Mouse (Mus musculus): ENCODE data around the gene Rassf5.
"Not testable (repeated sequence)": the region's sequence is repeated elsewhere in the genome, so short reads cannot be mapped to it uniquely, and the experiment has no call there.

Gene Rassf5

GRCm38 (mm10) chr1:131181642-131182527 lies 63.2 kb downstream of the Rassf5 start:
- DNase-seq (ENCODE audit: low read depth, low spot score) = peak; percentile 18

- DNase-seq (ENCODE audit: low read depth, low spot score) = no peak
These were observed 64.7 kb downstream of the Rassf5 start for GRCm38 (mm10) chr1:131180386-131180785.

DNA sequence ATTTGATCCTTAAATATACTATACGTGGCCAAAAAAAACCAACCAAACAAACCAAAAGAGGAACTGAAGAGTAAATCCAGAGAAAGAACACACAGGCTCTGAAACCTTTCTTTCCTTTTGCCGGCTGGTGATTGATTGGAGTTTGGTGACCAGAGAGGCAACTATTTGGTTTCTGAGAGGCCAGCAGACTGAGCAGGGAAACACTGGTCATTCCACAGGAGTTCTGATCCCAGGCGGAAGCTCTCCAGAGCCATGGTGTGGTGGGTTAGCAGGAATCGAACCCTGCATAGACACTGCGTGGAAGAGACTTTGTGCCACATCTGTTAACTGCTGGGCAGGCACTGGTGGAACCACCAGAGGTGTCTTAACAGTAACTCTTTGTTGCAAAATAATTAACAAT lies 67.0 kb downstream of the Rassf5 start:
- no peak for DNase-seq (ENCODE audit: low read depth, low spot score)

DNA sequence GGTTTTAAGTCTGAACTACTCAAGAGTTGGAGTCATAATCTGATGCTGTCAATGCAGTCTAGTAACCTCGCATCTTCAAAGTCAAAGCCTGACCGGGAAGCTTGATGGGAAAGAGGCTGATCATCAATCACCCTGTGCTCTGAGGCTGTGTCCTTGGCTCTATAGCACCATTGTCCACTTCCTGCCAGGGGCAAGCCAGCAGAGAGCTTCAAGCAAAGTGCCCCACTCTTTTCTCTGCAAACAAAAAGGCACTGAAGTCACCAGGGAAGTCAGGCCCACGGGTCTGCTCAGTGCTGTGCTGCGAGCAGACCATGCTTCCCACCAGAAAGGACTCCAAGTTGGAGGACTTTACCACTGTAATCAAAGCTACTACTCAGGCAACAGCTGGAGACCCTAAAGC lies 67.8 kb downstream of the Rassf5 start:
- DNase-seq (ENCODE audit: low read depth, low spot score) = no peak

DNA sequence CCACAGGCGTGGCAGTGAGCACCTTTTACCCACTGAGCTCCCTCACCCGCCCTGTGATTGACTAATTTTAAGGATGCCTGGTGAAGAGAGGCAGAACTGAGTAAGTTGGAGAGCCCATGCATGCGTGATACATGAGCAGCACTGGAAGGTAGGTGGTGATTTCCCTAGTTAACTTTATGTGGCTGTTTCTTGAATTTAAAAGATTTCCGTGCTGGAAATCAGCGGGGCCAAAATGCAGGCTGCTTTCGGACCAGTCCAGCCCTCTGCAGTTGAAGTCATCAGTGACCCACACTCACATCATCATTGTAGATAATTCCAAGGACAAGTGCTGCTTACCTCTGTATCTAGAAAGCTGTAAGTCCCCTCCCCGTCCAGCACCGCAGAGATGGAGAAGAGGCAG lies 69.2 kb downstream of the Rassf5 start:
- no peak for DNase-seq (ENCODE audit: low read depth, low spot score)

- DNase-seq (ENCODE audit: low read depth, low spot score) = no peak
These were observed 69.9 kb downstream of the Rassf5 start for GRCm38 (mm10) chr1:131175189-131175588.

- DNase-seq (ENCODE audit: low read depth, low spot score) = no peak
These were observed 70.7 kb downstream of the Rassf5 start for GRCm38 (mm10) chr1:131174299-131174861.

- no peak for DNase-seq (ENCODE audit: low read depth, low spot score)
These were observed 71.2 kb downstream of the Rassf5 start for GRCm38 (mm10) chr1:131173809-131174208.

GRCm38 (mm10) chr1:131173001-131173400 lies 72.1 kb downstream of the Rassf5 start:
- DNase-seq (ENCODE audit: low read depth, low spot score) = no peak

GRCm38 (mm10) chr1:131167612-131168011 lies 77.4 kb downstream of the Rassf5 start:
- no peak for DNase-seq (ENCODE audit: low read depth, low spot score)

- no peak for DNase-seq (ENCODE audit: low read depth, low spot score)
These were observed 80.6 kb downstream of the Rassf5 start for GRCm38 (mm10) chr1:131164427-131164826.

DNA sequence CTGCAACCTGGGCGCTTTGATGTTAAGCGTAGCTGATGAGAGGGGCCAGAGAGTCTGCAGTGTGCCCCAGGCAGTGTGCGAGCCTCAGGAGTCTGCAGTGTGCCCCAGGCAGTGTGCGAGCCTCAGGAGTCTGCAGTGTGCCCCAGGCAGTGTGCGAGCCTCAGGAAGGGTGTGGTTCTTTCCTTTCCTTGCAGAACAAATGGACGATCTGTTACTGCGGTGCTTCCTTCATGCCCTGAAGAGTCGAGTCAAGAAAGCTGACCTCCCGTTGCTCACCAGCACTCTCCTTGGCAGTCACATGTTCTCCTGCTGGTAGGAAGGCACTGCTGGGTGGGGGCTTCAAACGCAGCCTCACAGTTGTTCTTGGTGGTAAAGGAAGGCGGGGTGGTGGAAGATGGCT lies 84.0 kb downstream of the Rassf5 start:
- DNase-seq (ENCODE audit: low read depth, low spot score) = no peak

- not testable (repeated sequence) for DNase-seq (ENCODE audit: low read depth, low spot score)
These were observed 85.3 kb downstream of the Rassf5 start for GRCm38 (mm10) chr1:131159573-131160327.

DNA sequence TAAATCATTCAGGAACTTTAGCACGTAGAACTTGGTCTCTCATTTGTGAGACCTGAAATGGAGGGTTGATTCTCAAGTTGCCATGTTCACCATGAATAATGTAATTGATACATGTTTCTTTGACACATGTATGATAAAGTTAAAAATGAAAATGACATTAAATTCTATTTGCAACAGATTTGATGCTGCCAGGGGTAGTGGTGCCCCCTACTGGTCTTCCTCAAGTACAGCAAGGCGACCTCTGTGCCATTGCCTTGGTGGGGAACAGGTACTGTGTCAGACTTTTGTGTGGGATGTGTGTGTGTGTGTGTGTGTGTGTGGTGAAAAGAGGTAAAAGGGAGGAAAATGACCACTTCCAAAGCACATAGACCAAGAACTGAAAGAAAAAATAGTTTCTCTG lies 89.6 kb downstream of the Rassf5 start:
- DNase-seq (ENCODE audit: low read depth, low spot score) = no peak

DNA sequence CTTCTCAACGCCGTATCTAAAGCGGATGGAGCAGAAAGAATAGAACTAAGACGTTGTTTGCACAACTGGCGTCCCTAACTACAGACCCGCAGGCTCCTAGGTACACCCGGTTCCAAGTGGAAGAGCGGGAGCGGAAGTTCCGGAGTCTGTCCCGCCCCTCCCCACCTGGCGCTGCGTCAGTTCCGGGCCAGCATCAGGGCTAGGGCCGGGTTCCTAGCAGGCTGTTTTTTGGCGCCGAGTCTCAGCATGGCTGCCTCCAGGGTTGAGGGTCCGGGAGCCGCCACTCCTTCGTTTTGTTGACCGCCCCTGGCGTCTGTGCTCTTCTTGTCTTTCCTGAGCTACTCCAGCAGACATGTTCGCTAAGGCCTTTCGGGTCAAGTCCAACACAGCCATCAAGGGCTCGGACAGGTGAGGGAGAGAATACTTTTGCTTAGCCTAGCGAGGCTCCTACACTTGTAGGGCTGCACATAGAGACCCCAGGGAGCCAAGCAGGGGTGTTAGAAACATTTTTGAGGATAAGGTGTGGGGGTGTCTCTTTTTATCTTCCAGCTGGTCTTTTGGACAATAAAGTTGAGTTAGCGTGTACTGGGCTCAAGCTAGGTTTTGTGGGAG lies 91.9 kb downstream of the Rassf5 start, which contains the start of gene Eif2d:
Gene Eif2d, plus strand, starts transcription at position 164 of the 612 bp plus-strand sequence.
- peak; percentile 58 for DNase-seq (ENCODE audit: low read depth, low spot score)

GRCm38 (mm10) chr1:131149496-131149895 lies 95.6 kb downstream of the Rassf5 start:
- DNase-seq (ENCODE audit: low read depth, low spot score) = no peak

- DNase-seq (ENCODE audit: low read depth, low spot score) = no peak
These were observed 98.9 kb downstream of the Rassf5 start for GRCm38 (mm10) chr1:131146181-131146614.

- DNase-seq (ENCODE audit: low read depth, low spot score) = not testable (repeated sequence)
These were observed 99.8 kb downstream of the Rassf5 start for GRCm38 (mm10) chr1:131145222-131145621.

GRCm38 (mm10) chr1:131142472-131142871 lies 102.6 kb downstream of the Rassf5 start:
- no peak for DNase-seq (ENCODE audit: low read depth, low spot score)

DNA sequence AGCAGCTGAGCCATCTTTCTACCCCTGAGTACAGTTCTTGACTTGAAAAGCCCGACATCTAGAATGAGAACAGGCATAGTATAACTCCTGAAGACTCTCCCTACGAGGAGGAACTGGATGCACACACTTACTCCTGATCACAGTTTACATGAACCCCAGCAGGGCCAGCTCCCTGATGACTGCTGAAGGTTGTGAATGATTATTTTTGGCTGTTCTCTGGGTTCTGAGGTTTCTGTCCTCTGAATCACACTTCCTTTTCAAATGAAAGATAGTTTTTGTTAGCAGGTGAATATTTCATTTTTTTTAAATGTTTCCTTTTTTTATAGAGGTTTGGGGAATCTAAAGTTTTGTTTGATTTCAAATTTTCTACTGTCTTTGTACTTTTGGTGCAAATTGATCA lies 103.6 kb downstream of the Rassf5 start:
- no peak for DNase-seq (ENCODE audit: low read depth, low spot score)

All from brain, embryonic 18.5 days (tissue).